Mouse (Mus musculus) E14TG2a.4 (cell line): ENCODE results near the gene Spata31d1a.
"Not testable (repeated sequence)": the region's sequence is repeated elsewhere in the genome, so short reads cannot be mapped to it uniquely, and the experiment has no call there.

Experiments used
- CTCF ChIP-seq: conservative IDR thresholded peaks from 2 replicates; pipeline ENCODE4 v1.5.1; 2014; ENCODE audit warnings: low read length
- NANOG ChIP-seq: IDR thresholded peaks from 2 replicates; pipeline ENCODE4 v1.6.1; 2014; ENCODE audit warnings: borderline replicate concordance, low read length, mixed read lengths
- POU5F1 ChIP-seq: IDR thresholded peaks from 2 replicates; pipeline ENCODE4 v1.6.1; 2014; ENCODE audit warnings: low read length, borderline replicate concordance

- TF ChIP-seq CTCF, POU5F1, NANOG: not testable (repeated sequence)
These were observed 1.9 kb upstream of the Spata31d1a start, which contains the start of gene Spata31d1b for GRCm38 (mm10) chr13:59711984-59712383.
